Mouse (Mus musculus): ENCODE data around the gene Cul9. TPM values are rescaled to one million over a fixed set of nuclear protein-coding genes. Genes with fewer than 3 reads are reported as not detected.
A peak's percentile ranks its signal among the peaks of the same experiment; 100 is the strongest.

The Cul9 gene
- polyA plus RNA-seq, 1 experiment from 2014 or later: 9.8 TPM

DNA sequence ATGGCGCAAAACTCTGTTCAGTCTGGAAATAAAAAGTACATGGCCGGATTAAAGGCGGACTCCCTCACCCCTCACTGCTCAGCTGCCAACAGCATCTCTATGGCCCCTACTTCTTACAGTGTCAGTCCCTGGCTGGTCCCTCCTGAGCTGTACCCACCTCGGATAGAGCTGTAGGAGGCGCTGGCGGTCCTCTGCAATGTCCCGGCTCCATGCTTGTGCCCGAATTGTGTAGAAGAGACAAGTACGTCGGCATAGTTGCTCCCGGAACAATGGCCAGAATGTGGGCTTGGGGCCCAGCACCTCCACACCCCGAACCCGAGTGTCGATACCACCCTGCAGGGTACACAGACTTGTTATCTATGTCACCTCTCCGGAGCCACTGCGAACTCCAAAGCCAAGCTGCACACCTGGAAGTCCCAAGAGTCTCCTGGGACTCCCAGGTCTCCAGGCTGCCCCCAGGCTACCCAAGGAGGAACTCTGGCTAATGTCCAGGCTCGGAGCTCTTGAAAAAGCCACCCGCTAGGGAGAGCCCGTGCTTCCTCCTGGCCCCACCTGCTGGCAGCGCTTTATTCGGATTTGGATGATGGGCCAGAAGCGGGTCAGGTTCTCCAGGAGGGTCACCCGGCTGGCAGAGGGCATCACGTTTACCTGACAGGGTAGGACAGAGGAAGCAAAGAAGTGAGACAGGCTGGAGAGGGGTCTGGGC lies 24.1 kb downstream of the Cul9 start:
- ATAC-seq (ENCODE audit: low FRiP score): no peak
- Histone ChIP-seq H3K27me3 (peaks cover 43% of the 10 kb centered on the region), H3K9me3 (no peaks in the 10 kb centered on the region), H3K36me3 (replicated peaks) (no peaks in the 10 kb centered on the region), H3K4me3 (replicated peaks) (no peak overlapping the region), H3K4me1 (no peaks in the 10 kb centered on the region), H3K27ac (no peak overlapping the region), H3K9ac (no peak overlapping the region), H3K4me2 (no peak overlapping the region; the same call in 1 of the 2 replicates)
- 30% methylated on average over 24 of the region's 24 CpGs for WGBS

DNA sequence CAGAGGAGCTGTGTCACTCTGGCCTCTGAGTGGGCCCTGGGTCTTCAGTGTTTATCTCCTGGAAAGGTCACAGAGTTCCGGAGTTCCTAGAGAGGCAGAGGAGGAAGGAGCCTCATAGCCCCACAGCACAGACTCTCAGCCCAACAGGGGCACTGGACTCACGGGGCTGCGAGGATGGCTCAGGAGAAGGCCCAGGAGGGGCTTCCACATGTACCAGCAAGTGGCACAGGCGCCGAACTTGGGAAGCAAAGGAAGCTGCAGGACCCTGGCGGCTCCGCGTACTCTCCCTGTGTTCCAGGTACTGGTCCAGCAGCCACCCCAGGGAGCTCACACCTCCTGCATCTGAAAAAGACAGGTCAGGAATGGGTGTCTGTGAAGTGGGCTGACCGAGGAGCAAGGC lies 25.0 kb downstream of the Cul9 start:
- Histone ChIP-seq H3K4me3 (replicated peaks) (no peak overlapping the region), H3K36me3 (replicated peaks) (no peaks in the 10 kb centered on the region), H3K27ac (no peak overlapping the region)

GRCm38 (mm10) chr17:46520385-46520979 lies 25.7 kb downstream of the Cul9 start:
- Histone ChIP-seq H3K4me1 (no peaks in the 10 kb centered on the region), H3K4me3 (replicated peaks) (0 out of 2 replicates have a peak overlapping the region, but pooled peaks have one; percentile 10), H3K4me2 (0 out of 2 replicates have a peak overlapping the region, but pooled peaks have one; percentile 10), H3K27ac (no peak overlapping the region), H3K9ac (0 out of 2 replicates have a peak overlapping the region, but pooled peaks have one; percentile 33), H3K27me3 (peaks cover 42% of the 10 kb centered on the region), H3K36me3 (replicated peaks) (no peaks in the 10 kb centered on the region), H3K9me3 (no peaks in the 10 kb centered on the region)
- no peak for ATAC-seq (ENCODE audit: low FRiP score)
- 49% methylated on average over 25 of the region's 25 CpGs for WGBS

More for the DNA sequence above, 25.0 kb downstream of the Cul9 start:
- Histone ChIP-seq H3K4me1 (no peaks in the 10 kb centered on the region), H3K4me2 (no peak overlapping the region), H3K9ac (no peak overlapping the region), H3K9me3 (no peaks in the 10 kb centered on the region), H3K27me3 (peaks cover 43% of the 10 kb centered on the region)
- 79% methylated on average over 9 of the region's 9 CpGs for WGBS
- ATAC-seq (ENCODE audit: low FRiP score): no peak

GRCm38 (mm10) chr17:46519971-46520370 lies 26.2 kb downstream of the Cul9 start:
- Histone ChIP-seq H3K27me3 (peaks cover 37% of the 10 kb centered on the region), H3K4me3 (replicated peaks) (no peak overlapping the region), H3K27ac (no peak overlapping the region), H3K4me2 (0 out of 2 replicates have a peak overlapping the region, but pooled peaks have one; percentile 10), H3K36me3 (replicated peaks) (no peaks in the 10 kb centered on the region), H3K9ac (0 out of 2 replicates have a peak overlapping the region, but pooled peaks have one; percentile 33), H3K4me1 (no peaks in the 10 kb centered on the region), H3K9me3 (no peaks in the 10 kb centered on the region)
- ATAC-seq (ENCODE audit: low FRiP score): no peak
- 48% methylated on average over 10 of the region's 10 CpGs for WGBS

DNA sequence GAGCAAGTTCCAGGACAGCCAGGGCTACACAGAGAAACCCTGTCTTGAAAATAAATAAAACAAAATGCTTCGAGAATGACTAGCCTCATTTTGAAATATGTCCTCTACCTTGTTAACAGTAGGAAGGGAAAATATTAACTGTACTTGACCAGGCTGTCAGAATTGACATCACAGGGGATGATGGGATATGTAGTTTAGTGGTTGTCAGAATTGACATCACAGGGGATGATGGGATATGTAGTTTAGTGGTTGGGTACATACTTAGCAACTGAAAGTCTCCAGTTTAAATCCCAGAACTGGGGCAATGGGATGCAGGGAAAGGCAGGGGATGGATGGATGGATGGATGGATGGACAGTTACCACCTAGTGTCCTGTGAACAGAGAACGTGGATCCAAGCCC lies 32.9 kb downstream of the Cul9 start:
- no peaks in the 10 kb centered on the region for H3K27me3 ChIP-seq
- ATAC-seq (ENCODE audit: low FRiP score): no peak
- H3K27ac ChIP-seq: no peak overlapping the region
- no peak overlapping the region for H3K4me2 ChIP-seq
- H3K9me3 ChIP-seq: no peaks in the 10 kb centered on the region
- H3K36me3 ChIP-seq (replicated peaks): no peaks in the 10 kb centered on the region
- no peak overlapping the region for H3K4me3 ChIP-seq (replicated peaks)
- 71% methylated on average over 2 of the region's 2 CpGs for WGBS
- H3K4me1 ChIP-seq: no peaks in the 10 kb centered on the region
- no peak overlapping the region for H3K9ac ChIP-seq

DNA sequence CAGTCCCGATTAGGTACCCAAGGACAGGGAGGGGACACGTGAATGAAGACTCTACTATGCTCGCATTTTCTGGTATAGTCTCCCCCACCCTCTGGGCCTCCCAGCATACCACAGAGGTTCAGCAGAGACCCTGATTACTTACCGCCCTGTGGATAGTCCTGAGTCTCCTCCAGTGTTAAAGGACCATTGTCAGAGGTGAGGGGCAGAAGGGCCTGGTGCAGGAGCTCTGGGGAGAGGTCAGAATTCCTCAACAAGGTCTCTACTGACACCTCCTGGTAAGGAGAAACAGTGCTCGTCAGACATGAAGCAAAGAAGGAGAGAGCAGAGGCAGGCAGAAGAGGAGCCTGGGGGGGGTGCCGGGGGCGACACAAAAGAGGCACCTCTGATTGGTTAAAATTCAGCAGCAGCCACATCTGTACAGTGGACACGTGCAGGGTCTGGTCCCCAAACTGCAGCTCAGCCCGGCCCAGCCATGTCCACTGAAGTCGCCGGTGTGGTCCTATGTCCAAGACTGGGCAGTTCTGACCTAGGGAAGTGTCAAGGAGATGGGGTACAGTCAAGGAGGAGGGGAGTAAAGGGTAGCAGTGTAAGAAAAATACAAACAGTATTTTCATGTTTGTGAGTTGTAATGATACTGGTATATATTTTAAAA lies 35.0 kb downstream of the Cul9 start:
- Histone ChIP-seq H3K27ac (no peak overlapping the region), H3K4me2 (no peak overlapping the region), H3K4me3 (replicated peaks) (no peak overlapping the region), H3K27me3 (no peaks in the 10 kb centered on the region), H3K9me3 (no peaks in the 10 kb centered on the region), H3K9ac (no peak overlapping the region), H3K36me3 (replicated peaks) (no peaks in the 10 kb centered on the region), H3K4me1 (no peaks in the 10 kb centered on the region)
- peak; percentile 23; the same call in 1 of the 2 replicates for ATAC-seq (ENCODE audit: low FRiP score)
- 45% methylated on average over 11 of the region's 11 CpGs for WGBS

DNA sequence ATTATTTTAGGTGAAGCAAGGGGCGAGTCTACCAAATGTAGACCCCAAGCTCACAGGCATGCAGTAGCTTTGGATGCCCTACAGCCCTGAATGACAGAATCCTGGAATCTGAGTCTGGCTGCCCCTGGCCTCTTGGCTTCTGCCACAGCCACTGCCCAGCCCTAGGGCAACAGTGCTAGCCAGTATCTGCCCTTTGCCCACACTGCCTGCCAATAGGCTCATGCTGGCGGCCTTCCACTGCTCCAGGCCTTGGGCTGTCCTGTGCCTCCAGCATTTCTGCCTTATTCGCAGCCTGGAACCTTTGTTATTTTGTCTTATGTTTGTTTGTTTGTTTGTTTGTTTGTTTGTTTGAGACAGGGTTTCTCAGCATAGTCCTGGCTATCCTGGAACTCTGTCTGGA lies 40.6 kb downstream of the Cul9 start:
- no peak overlapping the region for H3K4me2 ChIP-seq
- H3K27me3 ChIP-seq: no peaks in the 10 kb centered on the region
- no peaks in the 10 kb centered on the region for H3K9me3 ChIP-seq
- peaks cover 5% of the 10 kb centered on the region for H3K36me3 ChIP-seq (replicated peaks)
- ATAC-seq (ENCODE audit: low FRiP score): no peak
- WGBS: 79% methylated on average over 3 of the region's 3 CpGs
- H3K9ac ChIP-seq: no peak overlapping the region
- H3K27ac ChIP-seq: no peak overlapping the region
- H3K4me1 ChIP-seq: no peaks in the 10 kb centered on the region
- H3K4me3 ChIP-seq (replicated peaks): no peak overlapping the region

- no peak overlapping the region for H3K9ac ChIP-seq
- no peak overlapping the region for H3K27ac ChIP-seq
- H3K36me3 ChIP-seq (replicated peaks): peaks cover 20% of the 10 kb centered on the region
- no peaks in the 10 kb centered on the region for H3K27me3 ChIP-seq
- no peaks in the 10 kb centered on the region for H3K4me1 ChIP-seq
- H3K9me3 ChIP-seq: no peaks in the 10 kb centered on the region
- no peak overlapping the region for H3K4me3 ChIP-seq (replicated peaks)
- no peak for ATAC-seq (ENCODE audit: low FRiP score)
- H3K4me2 ChIP-seq: no peak overlapping the region
- 86% methylated on average over 14 of the region's 14 CpGs for WGBS
Observed at GRCm38 (mm10) chr17:46503847-46504638, 42.1 kb downstream of the Cul9 start.

DNA sequence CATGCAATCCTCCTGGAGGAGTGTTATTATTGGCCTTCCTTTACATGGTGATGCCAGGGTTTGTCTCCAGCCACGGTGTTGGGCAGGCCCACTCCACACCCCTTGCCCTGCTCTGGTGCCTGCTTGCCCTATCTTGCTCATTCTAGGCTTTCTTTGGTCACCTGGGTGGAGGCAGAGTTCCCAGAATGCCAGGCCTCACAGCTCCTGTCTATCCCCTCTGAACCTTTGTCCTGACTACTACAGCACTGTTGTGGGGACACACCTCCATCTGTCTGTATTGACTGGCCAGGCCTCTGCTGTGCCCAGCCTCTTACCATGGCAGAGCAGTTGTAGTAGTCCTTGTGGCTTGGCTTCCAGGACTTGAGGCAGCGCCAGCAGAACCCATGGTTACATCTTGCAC lies 43.4 kb downstream of the Cul9 start:
- Histone ChIP-seq H3K9ac (no peak overlapping the region), H3K4me2 (no peak overlapping the region), H3K36me3 (replicated peaks) (peaks cover 27% of the 10 kb centered on the region), H3K9me3 (no peaks in the 10 kb centered on the region), H3K27me3 (no peaks in the 10 kb centered on the region), H3K4me1 (peaks cover 4% of the 10 kb centered on the region; the same call in 1 of the 2 replicates), H3K27ac (no peak overlapping the region), H3K4me3 (replicated peaks) (no peak overlapping the region)
- 75% methylated on average over 2 of the region's 2 CpGs for WGBS
- ATAC-seq (ENCODE audit: low FRiP score): no peak

GRCm38 (mm10) chr17:46497956-46498355 lies 48.2 kb downstream of the Cul9 start:
- H3K9ac ChIP-seq: no peak overlapping the region
- 0 out of 2 replicates have a peak overlapping the region, but pooled peaks have one; percentile 82 for H3K4me2 ChIP-seq
- H3K36me3 ChIP-seq (replicated peaks): peaks cover 27% of the 10 kb centered on the region
- H3K4me3 ChIP-seq (replicated peaks): no peak overlapping the region
- 61% methylated on average over 8 of the region's 8 CpGs for WGBS
- no peak for ATAC-seq (ENCODE audit: low FRiP score)
- H3K27ac ChIP-seq: no peak overlapping the region
- no peaks in the 10 kb centered on the region for H3K9me3 ChIP-seq
- H3K27me3 ChIP-seq: peaks cover 19% of the 10 kb centered on the region
- peaks cover 14% of the 10 kb centered on the region for H3K4me1 ChIP-seq

GRCm38 (mm10) chr17:46496623-46497434 lies 49.4 kb downstream of the Cul9 start, which contains the start of gene Dnph1:
Dnph1 (plus strand) TSS chr17:46496711.
- H3K4me1 ChIP-seq: peaks cover 14% of the 10 kb centered on the region
- 0 out of 2 replicates have a peak within 1 kb of the TSS, but pooled peaks have one; percentile 53 for H3K27ac ChIP-seq
- peak; percentile 97 for ATAC-seq (ENCODE audit: low FRiP score)
- peak within 1 kb of the TSS; percentile 72 for H3K9ac ChIP-seq
- H3K36me3 ChIP-seq (replicated peaks): peaks cover 22% of the 10 kb centered on the region
- peak within 1 kb of the TSS; percentile 82 for H3K4me2 ChIP-seq
- peak within 1 kb of the TSS; percentile 62 for H3K4me3 ChIP-seq (replicated peaks)
- WGBS: under 1% methylated on average over 42 of the region's 44 CpGs
- H3K27me3 ChIP-seq: peaks cover 19% of the 10 kb centered on the region
- H3K9me3 ChIP-seq: no peaks in the 10 kb centered on the region

Data from forebrain, embryonic 12.5 days (tissue).